In the genomic region with DNA sequence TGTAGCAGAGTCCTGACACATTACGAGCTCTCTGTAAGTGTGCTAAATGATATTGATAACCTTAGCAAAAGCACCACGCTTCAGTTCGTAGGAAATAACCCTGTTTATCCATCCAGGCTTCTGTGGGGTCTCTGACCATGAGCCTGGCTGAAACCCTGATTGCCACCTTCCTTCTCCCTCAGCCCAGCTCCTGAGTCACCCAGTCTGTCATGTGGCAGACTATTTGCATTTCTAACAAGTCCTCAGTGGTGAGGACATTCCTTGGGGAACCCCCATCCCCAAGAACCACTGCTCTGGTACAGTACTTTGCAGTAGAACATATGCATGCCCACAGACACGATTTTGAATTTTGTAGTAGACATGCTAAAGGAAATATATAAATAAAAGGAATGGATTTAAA, we compare ENCODE assay signal across 12 mouse cellular contexts.
"Had no signal": no experiment of that assay in that cellular context is flagged by ENCODE, and none has a peak within 500 bp of the region (broad histone marks: within the 10 kb centered on the region; RNA-seq: fewer than 3 reads in every experiment).

No protein-coding gene starts in this region.

- H3K4me3 ChIP-seq: lung, embryonic 15.5 days; midbrain, embryonic 13.5 days; neural tube, embryonic 12.5 days; stomach, embryonic 15.5 days had no signal

- ATAC-seq: midbrain, embryonic 13.5 days; midbrain, embryonic 16.5 days had no signal

- H3K4me2 ChIP-seq: midbrain, embryonic 11.5 days; midbrain, embryonic 13.5 days; neural tube, embryonic 12.5 days; stomach, embryonic 15.5 days had no signal

- DNase-seq: lung, adult 2 months; right cerebral cortex, postnatal 14 days; thymus, adult 2 months; thymus, postnatal 25 days; thymus, postnatal 4 days had no signal

- H3K4me1 ChIP-seq: stomach, embryonic 15.5 days had no signal

- H3K9me3 ChIP-seq: lung, embryonic 15.5 days; midbrain, embryonic 13.5 days; neural tube, embryonic 12.5 days; stomach, embryonic 15.5 days had no signal

- H3K9ac ChIP-seq: liver, embryonic 14.5 days; lung, embryonic 15.5 days; midbrain, embryonic 13.5 days; neural tube, embryonic 12.5 days; stomach, embryonic 15.5 days had no signal

- H3K36me3 ChIP-seq: lung, embryonic 15.5 days; midbrain, embryonic 13.5 days; neural tube, embryonic 12.5 days; stomach, embryonic 15.5 days had no signal

- H3K27ac ChIP-seq: liver, embryonic 14.5 days; neural tube, embryonic 12.5 days; stomach, embryonic 15.5 days had no signal

- H3K27me3 ChIP-seq: lung, embryonic 15.5 days; midbrain, embryonic 13.5 days; neural tube, embryonic 12.5 days; stomach, embryonic 15.5 days had no signal
